Mouse (Mus musculus) ES-E14 (cell line): ENCODE data around the gene Calm3. TPM values are rescaled to one million over a fixed set of nuclear protein-coding genes. Genes with fewer than 3 reads are reported as not detected.
A peak's percentile ranks its signal among the peaks of the same experiment; 100 is the strongest.

Experiments
- DNase-seq: peaks from one replicate; pipeline ENCODE4 v3.0.0-alpha.2; 2013; ENCODE audit warnings: low read depth, low spot score
- H3K27ac ChIP-seq: 2 replicates; pipeline ENCODE4 v1.5.1; 2012; ENCODE audit warnings: low read depth, mild to moderate bottlenecking, low read length, moderate library complexity, mixed read lengths; ENCODE audit not compliant: poor library complexity, insufficient read depth, severe bottlenecking
- H3K36me3 ChIP-seq: 2 replicates; pipeline ENCODE4 v1.6.1; 2012; ENCODE audit warnings: mild to moderate bottlenecking, low read length, moderate library complexity, mixed read lengths; ENCODE audit not compliant: control insufficient read depth, poor library complexity, insufficient read depth, severe bottlenecking
- H3K4me1 ChIP-seq, 2 experiments: fragments of 150-350 bp in 1 of 2; sonication (generic) in 1 of 2; 2 replicates each; pipeline ENCODE4 v1.6.1; 2012; ENCODE audit warnings: low read length in 2 of 2, mild to moderate bottlenecking in 1 of 2, mixed read lengths in 1 of 2; ENCODE audit not compliant: control insufficient read depth in 2 of 2, insufficient read depth in 2 of 2, poor library complexity in 1 of 2
- H3K4me3 ChIP-seq, 2 experiments: fragments of 150-350 bp in 1 of 2; sonication (generic) in 1 of 2; 2 replicates each; pipeline ENCODE4 v1.5.1; 2012; ENCODE audit warnings: low read length in 2 of 2, low read depth in 1 of 2, mild to moderate bottlenecking in 1 of 2, mixed read lengths in 1 of 2; ENCODE audit not compliant: insufficient read depth in 1 of 2, poor library complexity in 1 of 2, severe bottlenecking in 1 of 2
- H3K9ac ChIP-seq: 2 replicates; pipeline ENCODE4 v1.6.1; 2012; ENCODE audit warnings: low read depth, mild to moderate bottlenecking, low read length, mixed read lengths; ENCODE audit not compliant: poor library complexity, insufficient read depth, severe bottlenecking
- H3K9me3 ChIP-seq: fragments of 150-350 bp; sonication (generic); 2 replicates; pipeline ENCODE4 v1.6.1; 2012; ENCODE audit warnings: low read depth, mild to moderate bottlenecking, low read length; ENCODE audit not compliant: control insufficient read depth, insufficient read depth
- CHD2 ChIP-seq: IDR thresholded peaks from 2 replicates; pipeline ENCODE4 v1.6.1; 2014; ENCODE audit warnings: mild to moderate bottlenecking, low read depth, low read length, inconsistent platforms
- HCFC1 ChIP-seq: IDR thresholded peaks from 2 replicates; pipeline ENCODE4 v1.6.1; 2012; ENCODE audit warnings: low read length, inconsistent platforms, borderline replicate concordance; ENCODE audit not compliant: insufficient read depth
- MAFK ChIP-seq: IDR thresholded peaks from 2 replicates; pipeline ENCODE4 v1.6.1; 2014; ENCODE audit warnings: mild to moderate bottlenecking, low read depth, low read length, inconsistent platforms; ENCODE audit not compliant: insufficient read depth
- ZC3H11A ChIP-seq: IDR thresholded peaks from 2 replicates; pipeline ENCODE4 v1.6.1; 2012; ENCODE audit warnings: low read depth, mild to moderate bottlenecking, inconsistent platforms, low read length, borderline replicate concordance
- ZNF384 ChIP-seq: IDR thresholded peaks from 2 replicates; pipeline ENCODE4 v1.6.1; 2012; ENCODE audit warnings: low read depth, low read length, inconsistent platforms
- in situ Hi-C, 2 experiments: fragments of 600-800 bp; cut with MboI; formaldehyde crosslinking; loops; one replicate each; pipeline ENCODE4 v1.15.1; 2025; ENCODE audit warnings: low sequenced_read_pairs in 2 of 2, inconsistent platforms in 1 of 2; ENCODE audit not compliant: unreplicated experiment in 2 of 2
- total RNA-seq: library from RNA; depleted of rRNA; stranded (reverse); fragments of 300-350 nt; gene quantifications from 2 replicates; pipeline ENCODE4 v1.2.3, GENCODE M21; 2012

Calm3 gene
- total RNA-seq, 1 experiment = 198 TPM

DNA sequence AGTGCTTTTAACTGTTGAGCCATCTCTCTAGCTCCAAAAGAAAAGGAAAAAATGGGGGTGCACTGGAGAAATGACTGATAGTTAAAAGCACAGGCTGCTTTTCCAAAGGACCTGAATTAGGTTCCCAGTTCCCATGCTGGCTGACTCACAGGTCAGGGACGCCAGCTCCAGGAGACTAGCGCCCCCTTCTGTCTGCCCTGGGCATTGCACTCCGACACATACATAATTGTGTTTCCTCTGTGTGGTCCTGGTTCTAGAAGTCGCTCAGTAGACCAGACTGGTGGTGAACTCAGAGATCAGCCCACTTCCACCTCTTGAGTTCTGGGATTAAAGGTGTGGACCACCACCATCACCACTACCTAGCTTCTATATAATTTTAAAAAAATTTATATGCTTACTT, 13.4 kb upstream of the Calm3 start:
- H3K36me3 ChIP-seq = no peaks in the 10 kb centered on the region
- in situ Hi-C loops = no loop called here
- peaks cover 0 to 3% of the 10 kb centered on the region in 2 experiments; a peak in 2 of 4 replicates for H3K4me1 ChIP-seq
- no peak overlapping the region for H3K4me3 ChIP-seq
- no peak for TF ChIP-seq MAFK
- TF ChIP-seq HCFC1 = no peak
- no peak for TF ChIP-seq ZC3H11A
- TF ChIP-seq ZNF384 = no peak
- no peak for TF ChIP-seq CHD2
- no peaks in the 10 kb centered on the region for H3K9me3 ChIP-seq
- H3K27ac ChIP-seq = no peak overlapping the region
- H3K9ac ChIP-seq = no peak overlapping the region
- DNase-seq = no peak

- H3K4me3 ChIP-seq = no peak overlapping the region
- no peak overlapping the region for H3K27ac ChIP-seq
- TF ChIP-seq MAFK = no peak
- no peaks in the 10 kb centered on the region for H3K9me3 ChIP-seq
- H3K4me1 ChIP-seq = peaks cover 0 to 6% of the 10 kb centered on the region in 2 experiments; a peak in 2 of 4 replicates
- H3K36me3 ChIP-seq = no peaks in the 10 kb centered on the region
- H3K9ac ChIP-seq = no peak overlapping the region
- in situ Hi-C loops = loop anchor here in 1 of 2 experiments (5.0 kb wide), 2 partner anchors 64 to 134 kb away; no protein-coding TSS in a partner anchor
- peak; percentile 74 for DNase-seq
Observed at GRCm38 (mm10) chr7:16932704-16933577, 9.0 kb upstream of the Calm3 start.

DNA sequence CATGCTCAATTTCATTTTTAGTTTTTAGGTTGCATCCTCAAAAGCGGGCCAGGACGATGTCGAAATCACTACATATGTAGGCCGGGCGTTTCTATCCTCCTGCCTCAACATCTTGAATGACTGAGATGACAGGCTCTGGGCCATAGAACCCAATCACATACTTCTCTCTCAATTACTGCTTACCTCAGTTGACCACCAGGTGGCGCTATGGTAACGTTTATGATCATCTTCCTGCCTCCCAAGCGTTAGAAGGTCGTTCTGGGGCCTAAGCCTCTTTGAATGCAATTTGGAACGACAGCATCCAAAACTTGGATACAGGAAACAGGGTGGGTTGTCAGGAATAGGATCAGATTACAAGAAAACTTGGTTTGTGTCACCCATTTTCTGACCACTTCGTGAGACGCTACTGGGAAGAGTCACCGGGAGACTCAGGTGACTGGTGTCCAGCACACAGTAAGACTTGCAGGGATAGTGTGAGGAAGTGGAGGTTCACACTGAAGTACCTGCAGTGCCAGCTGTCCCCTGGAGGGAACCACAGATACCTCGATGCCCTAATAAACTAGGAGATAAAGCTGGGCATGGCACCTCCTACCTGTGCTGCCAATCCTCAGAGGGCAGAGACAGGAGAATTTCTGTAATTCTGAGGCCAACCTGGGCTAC, 8.2 kb upstream of the Calm3 start:
- Histone ChIP-seq H3K4me1 (peaks cover 0 to 6% of the 10 kb centered on the region in 2 experiments; a peak in 2 of 4 replicates), H3K9ac (no peak overlapping the region)
- in situ Hi-C loops = loop anchor here in 1 of 2 experiments (5.0 kb wide), 2 partner anchors 65 to 135 kb away; no protein-coding TSS in a partner anchor

GRCm38 (mm10) chr7:16930850-16931249, 6.9 kb upstream of the Calm3 start:
- H3K4me3 ChIP-seq = no peak overlapping the region
- peaks cover 0 to 5% of the 10 kb centered on the region in 2 experiments; a peak in 2 of 4 replicates for H3K4me1 ChIP-seq
- no peak overlapping the region for H3K27ac ChIP-seq
- H3K9ac ChIP-seq = no peak overlapping the region
- no peak for TF ChIP-seq MAFK
- TF ChIP-seq ZNF384 = no peak
- 0 out of 2 replicates have a peak, but pooled peaks have one; percentile 0 for TF ChIP-seq ZC3H11A
- in situ Hi-C loops = loop anchor here in 1 of 2 experiments (5.0 kb wide), 2 partner anchors 66 to 136 kb away; no protein-coding TSS in a partner anchor
- H3K36me3 ChIP-seq = no peaks in the 10 kb centered on the region
- DNase-seq = no peak
- H3K9me3 ChIP-seq = no peaks in the 10 kb centered on the region

More for the DNA sequence above, 8.2 kb upstream of the Calm3 start:
- DNase-seq = peak; percentile 90
- H3K4me3 ChIP-seq = no peak overlapping the region
- peak; percentile 63; the same call in 1 of the 2 replicates for TF ChIP-seq ZC3H11A
- no peak for TF ChIP-seq CHD2
- H3K27ac ChIP-seq = no peak overlapping the region; the same call in 1 of the 2 replicates
- H3K36me3 ChIP-seq = no peaks in the 10 kb centered on the region
- H3K9me3 ChIP-seq = no peaks in the 10 kb centered on the region
